Mouse (Mus musculus): ENCODE measurements around the gene H2-K1.

H2-K1 gene

GRCm38 (mm10) chr17:34000150-34000537, at the start of gene H2-K1:
TSS of gene H2-K1 (minus strand) at chr17:34000347.
- DNase-seq (ENCODE audit: low read depth, low spot score): no peak

GRCm38 (mm10) chr17:34047404-34048050, 47.4 kb upstream of the H2-K1 start:
- no peak for DNase-seq (ENCODE audit: low read depth, low spot score)

GRCm38 (mm10) chr17:34045941-34046340, 45.8 kb upstream of the H2-K1 start:
- no peak for DNase-seq (ENCODE audit: low read depth, low spot score)

- DNase-seq (ENCODE audit: low read depth, low spot score): no peak
These were observed 39.7 kb upstream of the H2-K1 start for GRCm38 (mm10) chr17:34039562-34040450.

GRCm38 (mm10) chr17:34038878-34039561, 38.9 kb upstream of the H2-K1 start, which contains the start of gene Col11a2:
TSS of gene Col11a2 (plus strand) at chr17:34039437.
- DNase-seq (ENCODE audit: low read depth, low spot score): no peak

- DNase-seq (ENCODE audit: low read depth, low spot score): no peak
These were observed 38.3 kb upstream of the H2-K1 start for GRCm38 (mm10) chr17:34038440-34038839.

- no peak for DNase-seq (ENCODE audit: low read depth, low spot score)
These were observed 37.1 kb upstream of the H2-K1 start for GRCm38 (mm10) chr17:34037241-34037640.

GRCm38 (mm10) chr17:34036647-34037046, 36.5 kb upstream of the H2-K1 start:
- no peak for DNase-seq (ENCODE audit: low read depth, low spot score)

GRCm38 (mm10) chr17:34035517-34035916, 35.4 kb upstream of the H2-K1 start:
- no peak for DNase-seq (ENCODE audit: low read depth, low spot score)

GRCm38 (mm10) chr17:34034064-34034463, 33.9 kb upstream of the H2-K1 start:
- DNase-seq (ENCODE audit: low read depth, low spot score): no peak

- no peak for DNase-seq (ENCODE audit: low read depth, low spot score)
These were observed 33.3 kb upstream of the H2-K1 start for GRCm38 (mm10) chr17:34033441-34033840.

- DNase-seq (ENCODE audit: low read depth, low spot score): no peak
These were observed 32.7 kb upstream of the H2-K1 start for GRCm38 (mm10) chr17:34032806-34033205.

- no peak for DNase-seq (ENCODE audit: low read depth, low spot score)
These were observed 32.1 kb upstream of the H2-K1 start for GRCm38 (mm10) chr17:34032174-34032632.

GRCm38 (mm10) chr17:34031465-34032173, 31.5 kb upstream of the H2-K1 start, which contains the start of the genes Slc39a7 and Rxrb:
TSS of gene Slc39a7 (minus strand) at chr17:34031682.
TSS of gene Rxrb (plus strand) at chr17:34031812.
- DNase-seq (ENCODE audit: low read depth, low spot score): peak; percentile 94

- DNase-seq (ENCODE audit: low read depth, low spot score): no peak
These were observed 30.7 kb upstream of the H2-K1 start for GRCm38 (mm10) chr17:34030861-34031326.

GRCm38 (mm10) chr17:34029890-34030595, 29.9 kb upstream of the H2-K1 start:
- no peak for DNase-seq (ENCODE audit: low read depth, low spot score)

- no peak for DNase-seq (ENCODE audit: low read depth, low spot score)
These were observed 29.2 kb upstream of the H2-K1 start for GRCm38 (mm10) chr17:34029150-34029889.

GRCm38 (mm10) chr17:34028501-34029149, 28.5 kb upstream of the H2-K1 start:
- no peak for DNase-seq (ENCODE audit: low read depth, low spot score)

- peak; percentile 89 for DNase-seq (ENCODE audit: low read depth, low spot score)
These were observed 27.6 kb upstream of the H2-K1 start, which contains the start of gene H2-Ke6 for GRCm38 (mm10) chr17:34027656-34028223. TSS of gene H2-Ke6 (minus strand) at chr17:34028060.

All from WW6 (cell line).